Mouse (Mus musculus): ENCODE measurements at regions not wholly inside any gene's neighbourhood (a gene's known extent, or its start where the extent isn't known, plus 50 kb on each side); places are given as distances from the start of the nearest gene placed in this dataset.

- no peak for DNase-seq (ENCODE audit: low spot score in 2 of 2)
Measured at GRCm38 (mm10) chr19:54460426-54461170, 416.6 kb downstream of the Adra2a start.

GRCm38 (mm10) chr19:54462480-54462879, 418.5 kb downstream of the Adra2a start:
- no peak for DNase-seq (ENCODE audit: low spot score in 2 of 2)

GRCm38 (mm10) chr19:54470034-54470433, 426.1 kb downstream of the Adra2a start:
- no peak for DNase-seq (ENCODE audit: low spot score in 2 of 2)

GRCm38 (mm10) chr19:54498066-54498465, 454.1 kb downstream of the Adra2a start:
- no peak for DNase-seq (ENCODE audit: low spot score in 2 of 2)

- no peak for DNase-seq (ENCODE audit: low spot score in 2 of 2)
Measured at GRCm38 (mm10) chr19:54533858-54534257, 489.9 kb downstream of the Adra2a start.

- DNase-seq (ENCODE audit: low spot score in 2 of 2), result no peak
Measured at GRCm38 (mm10) chr19:54555351-54555750, 511.4 kb downstream of the Adra2a start.

GRCm38 (mm10) chr19:54557984-54558383, 514.0 kb downstream of the Adra2a start:
- DNase-seq (ENCODE audit: low spot score in 2 of 2), result no peak

GRCm38 (mm10) chr19:54583574-54583973, 539.6 kb downstream of the Adra2a start:
- DNase-seq (ENCODE audit: low spot score in 2 of 2), result no peak

- no peak for DNase-seq (ENCODE audit: low spot score in 2 of 2)
Measured at GRCm38 (mm10) chr19:54584687-54585237, 540.8 kb downstream of the Adra2a start.

- no peak for DNase-seq (ENCODE audit: low spot score in 2 of 2)
Measured at GRCm38 (mm10) chr19:54585326-54585725, 541.4 kb downstream of the Adra2a start.

GRCm38 (mm10) chr19:54603345-54603744, 523.7 kb downstream of the Gpam start:
- DNase-seq (ENCODE audit: low spot score in 2 of 2), result no peak

GRCm38 (mm10) chr19:54605346-54605745, 521.7 kb downstream of the Gpam start:
- no peak for DNase-seq (ENCODE audit: low spot score in 2 of 2)

- no peak for DNase-seq (ENCODE audit: low spot score in 2 of 2)
Measured at GRCm38 (mm10) chr19:54616924-54617323, 510.1 kb downstream of the Gpam start.
